Mouse (Mus musculus) heart, embryonic 16.5 days (tissue): ENCODE data around the gene Nrp2. TPM values are rescaled to one million over a fixed set of nuclear protein-coding genes. Genes with fewer than 3 reads are reported as not detected.
A peak's percentile ranks its signal among the peaks of the same experiment; 100 is the strongest.

Source experiments
- ATAC-seq: fragments of 200-750 bp; cut with Nextera tagmentation; replicated peaks from 2 replicates; pipeline ENCODE4 v1.8.0; 2017; ENCODE audit warnings: moderate number of reproducible peaks; ENCODE audit not compliant: insufficient read depth, low FRiP score; ENCODE audit errors: extremely low read depth
- H3K27ac ChIP-seq: fragments of 300-500 bp; sonication (generic); 2 replicates; pipeline ENCODE4 v1.5.1; 2014; ENCODE audit warnings: mild to moderate bottlenecking, low read length, control low read depth, moderate library complexity
- H3K27me3 ChIP-seq: fragments of 300-500 bp; sonication (generic); 2 replicates; pipeline ENCODE4 v1.6.1; 2014; ENCODE audit warnings: low read length, mixed read lengths; ENCODE audit not compliant: control insufficient read depth, insufficient read depth
- H3K36me3 ChIP-seq: fragments of 300-500 bp; sonication (generic); 2 replicates; pipeline ENCODE4 v1.6.1; 2014; ENCODE audit not compliant: control insufficient read depth, insufficient read depth
- H3K4me1 ChIP-seq: fragments of 300-500 bp; sonication (generic); 2 replicates; pipeline ENCODE4 v1.6.1; 2014; ENCODE audit warnings: low read length, mixed read lengths; ENCODE audit not compliant: control insufficient read depth, insufficient read depth
- H3K4me2 ChIP-seq: fragments of 300-500 bp; sonication (generic); 2 replicates; pipeline ENCODE4 v1.6.1; 2014; ENCODE audit warnings: low read depth, mild to moderate bottlenecking, control low read depth, low read length
- H3K4me3 ChIP-seq: fragments of 300-500 bp; sonication (generic); 2 replicates; pipeline ENCODE4 v1.5.1; 2014; ENCODE audit warnings: mild to moderate bottlenecking, control low read depth, low read length
- H3K9ac ChIP-seq: fragments of 300-500 bp; sonication (generic); 2 replicates; pipeline ENCODE4 v1.6.1; 2014; ENCODE audit warnings: low read length, control low read depth
- H3K9me3 ChIP-seq: fragments of 300-500 bp; sonication (generic); replicated peaks from 2 replicates; pipeline ENCODE4 v1.6.1; 2016; ENCODE audit warnings: low read length; ENCODE audit not compliant: control insufficient read depth
- WGBS: fragments of 180-500 bp; shearing (Covaris S2); extraction: QIAGEN DNeasy Blood & Tissue Kit; methylation state at CpG from one replicate; pipeline ENCODE4 v1.1.7; 2014; 5-methylcytosine and 5-hydroxymethylcytosine counted together
- polyA plus RNA-seq: library from polyadenylated mRNA; unstranded; fragments of >200 nt; fragmentation: Nextera tagmentation; extraction: Ambion mirVana; gene quantifications from 2 replicates; pipeline ENCODE4 v1.2.1, GENCODE M21; 2015

The Nrp2 gene
- polyA plus RNA-seq, 1 experiment from 2014 or later: 6.9 TPM

GRCm38 (mm10) chr1:62751011-62752006 is 48.2 kb downstream of the Nrp2 start:
- Histone ChIP-seq H3K4me3 (no peak overlapping the region), H3K27ac (no peak overlapping the region), H3K4me1 (peaks cover 18% of the 10 kb centered on the region), H3K27me3 (no peaks in the 10 kb centered on the region), H3K9me3 (no peaks in the 10 kb centered on the region), H3K9ac (no peak overlapping the region), H3K4me2 (peak overlapping the region; percentile 18), H3K36me3 (0 out of 2 replicates have a peak, but pooled peaks cover 2% of the 10 kb centered on the region)
- no peak for ATAC-seq
- WGBS: 39% methylated on average over 15 of the region's 15 CpGs

GRCm38 (mm10) chr1:62752055-62752454 is 49.0 kb downstream of the Nrp2 start:
- Histone ChIP-seq H3K27ac (no peak overlapping the region), H3K36me3 (no peaks in the 10 kb centered on the region), H3K9ac (no peak overlapping the region), H3K4me1 (peaks cover 17% of the 10 kb centered on the region), H3K4me3 (no peak overlapping the region), H3K4me2 (no peak overlapping the region), H3K27me3 (no peaks in the 10 kb centered on the region), H3K9me3 (no peaks in the 10 kb centered on the region)
- 87% methylated on average over 8 of the region's 8 CpGs for whole genome bisulfite sequencing
- ATAC-seq: no peak

GRCm38 (mm10) chr1:62752661-62753333 is 49.7 kb downstream of the Nrp2 start:
- Histone ChIP-seq H3K4me3 (no peak overlapping the region), H3K27ac (no peak overlapping the region), H3K36me3 (no peaks in the 10 kb centered on the region), H3K4me1 (peaks cover 10% of the 10 kb centered on the region), H3K9me3 (no peaks in the 10 kb centered on the region), H3K27me3 (no peaks in the 10 kb centered on the region), H3K4me2 (no peak overlapping the region), H3K9ac (no peak overlapping the region)
- no peak for ATAC-seq
- 76% methylated on average over 7 of the region's 7 CpGs for WGBS

- no peaks in the 10 kb centered on the region for H3K27me3 ChIP-seq
- no peak overlapping the region for H3K9ac ChIP-seq
- 71% methylated on average over 8 of the region's 8 CpGs for WGBS
Measured at GRCm38 (mm10) chr1:62754066-62754835, 51.2 kb downstream of the Nrp2 start.

GRCm38 (mm10) chr1:62760086-62760485 is 57.0 kb downstream of the Nrp2 start:
- Histone ChIP-seq H3K9ac (no peak overlapping the region), H3K4me1 (peaks cover 4% of the 10 kb centered on the region; the same call in 1 of the 2 replicates), H3K4me3 (no peak overlapping the region), H3K27me3 (no peaks in the 10 kb centered on the region), H3K9me3 (no peaks in the 10 kb centered on the region), H3K4me2 (no peak overlapping the region), H3K36me3 (no peaks in the 10 kb centered on the region), H3K27ac (no peak overlapping the region)
- 33% methylated on average over 5 of the region's 5 CpGs for WGBS
- ATAC-seq: no peak

More at GRCm38 (mm10) chr1:62754066-62754835, 51.2 kb downstream of the Nrp2 start:
- ATAC-seq: no peak
- Histone ChIP-seq H3K9me3 (no peaks in the 10 kb centered on the region), H3K4me2 (no peak overlapping the region), H3K27ac (no peak overlapping the region), H3K4me1 (peaks cover 7% of the 10 kb centered on the region), H3K36me3 (no peaks in the 10 kb centered on the region), H3K4me3 (no peak overlapping the region)

- no peaks in the 10 kb centered on the region for H3K27me3 ChIP-seq
- no peak overlapping the region for H3K4me2 ChIP-seq
- no peak overlapping the region for H3K9ac ChIP-seq
- no peaks in the 10 kb centered on the region for H3K36me3 ChIP-seq
- no peak for ATAC-seq
- H3K4me3 ChIP-seq: no peak overlapping the region
- peaks cover 4% of the 10 kb centered on the region; the same call in 1 of the 2 replicates for H3K4me1 ChIP-seq
- H3K9me3 ChIP-seq: no peaks in the 10 kb centered on the region
- 74% methylated on average over 17 of the region's 17 CpGs for WGBS
- H3K27ac ChIP-seq: no peak overlapping the region
Measured at GRCm38 (mm10) chr1:62760565-62760964, 57.5 kb downstream of the Nrp2 start.

- Histone ChIP-seq H3K4me1 (peaks cover 4% of the 10 kb centered on the region; the same call in 1 of the 2 replicates), H3K4me3 (no peak overlapping the region), H3K27me3 (no peaks in the 10 kb centered on the region), H3K36me3 (no peaks in the 10 kb centered on the region), H3K9ac (no peak overlapping the region), H3K4me2 (no peak overlapping the region), H3K9me3 (no peaks in the 10 kb centered on the region), H3K27ac (no peak overlapping the region)
- ATAC-seq: no peak
- 88% methylated on average over 4 of the region's 4 CpGs for WGBS
Measured at GRCm38 (mm10) chr1:62763779-62764178, 60.7 kb downstream of the Nrp2 start.

GRCm38 (mm10) chr1:62765171-62765570 is 62.1 kb downstream of the Nrp2 start:
- ATAC-seq: no peak
- 64% methylated on average over 7 of the region's 7 CpGs for WGBS
- no peak overlapping the region for H3K4me2 ChIP-seq

More at GRCm38 (mm10) chr1:62765171-62765570, 62.1 kb downstream of the Nrp2 start:
- Histone ChIP-seq H3K27me3 (no peaks in the 10 kb centered on the region), H3K36me3 (no peaks in the 10 kb centered on the region), H3K9me3 (no peaks in the 10 kb centered on the region), H3K27ac (no peak overlapping the region), H3K4me3 (no peak overlapping the region), H3K9ac (no peak overlapping the region), H3K4me1 (peaks cover under 1% of the 10 kb centered on the region; the same call in 1 of the 2 replicates)
